Mouse (Mus musculus) embryo, embryonic 11.5 days (tissue): ENCODE measurements at regions not wholly inside any gene's neighbourhood (a gene's known extent, or its start where the extent isn't known, plus 50 kb on each side); places are given as distances from the start of the nearest gene placed in this dataset.

Experiments
- DNase-seq: peaks from one replicate; pipeline ENCODE4 v3.0.0-alpha.2; 2012; ENCODE audit warnings: low read depth, low spot score

DNA sequence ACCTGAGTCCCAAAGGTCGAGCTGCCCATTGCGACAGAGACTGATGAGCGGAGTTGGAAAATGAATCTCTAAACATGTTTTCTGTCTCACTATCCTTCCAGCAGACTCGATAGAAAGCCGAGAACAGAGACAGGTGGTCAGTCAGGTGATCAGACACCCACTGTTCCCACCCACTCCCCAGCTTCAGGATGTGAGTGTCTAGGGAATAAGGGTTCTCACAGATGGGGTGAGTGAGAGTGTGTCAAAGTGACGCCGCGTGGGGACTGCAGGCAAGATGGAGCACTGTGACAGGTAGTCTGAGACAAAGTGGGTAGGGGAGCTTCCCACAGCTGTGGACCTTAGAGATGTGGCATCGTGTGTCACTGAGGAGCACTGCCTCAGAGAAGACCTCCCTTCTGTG lies 264.0 kb downstream of the Matn1 start:
- no peak for DNase-seq

DNA sequence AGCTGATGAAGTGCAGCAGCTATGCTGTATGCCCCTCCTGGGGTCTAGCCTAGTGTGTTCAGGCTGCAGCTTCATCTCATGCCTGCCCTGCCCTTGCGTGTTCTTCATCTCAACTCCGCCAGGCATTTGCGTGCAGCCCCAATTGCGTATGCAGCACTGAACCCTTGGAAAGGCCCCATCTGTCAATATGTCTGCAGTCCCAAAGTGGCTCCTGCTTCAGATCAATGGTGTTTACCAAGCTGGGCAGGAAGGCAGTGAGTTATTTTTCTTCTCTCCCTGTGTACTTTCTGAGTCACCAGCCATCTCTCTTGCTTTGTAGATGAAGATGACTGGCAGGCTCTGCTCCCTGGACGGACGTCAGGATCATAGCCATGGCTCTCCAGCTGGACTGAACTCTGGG lies 264.5 kb downstream of the Matn1 start:
- DNase-seq: no peak

DNA sequence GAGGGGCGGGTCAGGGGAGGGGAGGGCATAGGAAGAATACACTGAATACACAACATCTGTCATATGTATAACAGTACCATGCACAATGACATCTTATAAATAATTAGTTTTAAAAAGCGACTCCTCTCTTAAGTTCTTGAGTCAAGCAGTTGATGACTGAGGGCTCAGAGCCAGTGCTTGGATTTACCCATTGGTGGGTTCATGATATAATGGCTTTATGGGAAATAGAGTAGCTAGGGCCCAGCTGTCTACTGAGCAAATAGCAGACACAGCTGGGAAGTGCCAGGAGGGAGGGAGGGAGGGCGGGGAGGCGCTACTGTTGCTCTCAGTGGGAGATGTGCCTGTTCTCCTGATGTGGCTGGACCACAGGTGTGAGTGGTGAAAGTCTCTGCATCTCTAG lies 268.5 kb downstream of the Matn1 start:
- DNase-seq: no peak

DNA sequence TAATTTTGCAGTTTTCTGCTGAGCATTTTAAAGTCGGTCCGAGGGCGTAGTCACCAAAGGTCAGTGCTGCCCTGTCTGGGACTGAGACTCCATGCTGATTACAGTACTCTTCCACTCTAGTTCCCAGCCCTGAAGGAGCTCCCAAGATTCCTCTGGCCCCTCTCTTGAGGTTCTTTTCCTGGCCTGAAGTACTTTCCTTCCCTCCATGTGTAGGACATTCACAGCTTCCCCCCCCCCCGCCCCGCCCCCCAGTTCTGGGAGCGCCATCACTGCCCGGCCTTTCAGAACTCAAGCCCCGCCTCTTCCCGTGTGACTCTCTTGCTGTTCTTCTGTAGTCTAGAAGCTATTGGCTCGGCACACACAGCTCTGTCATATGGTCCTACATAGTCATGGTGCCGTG lies 271.5 kb downstream of the Matn1 start:
- DNase-seq: no peak

DNA sequence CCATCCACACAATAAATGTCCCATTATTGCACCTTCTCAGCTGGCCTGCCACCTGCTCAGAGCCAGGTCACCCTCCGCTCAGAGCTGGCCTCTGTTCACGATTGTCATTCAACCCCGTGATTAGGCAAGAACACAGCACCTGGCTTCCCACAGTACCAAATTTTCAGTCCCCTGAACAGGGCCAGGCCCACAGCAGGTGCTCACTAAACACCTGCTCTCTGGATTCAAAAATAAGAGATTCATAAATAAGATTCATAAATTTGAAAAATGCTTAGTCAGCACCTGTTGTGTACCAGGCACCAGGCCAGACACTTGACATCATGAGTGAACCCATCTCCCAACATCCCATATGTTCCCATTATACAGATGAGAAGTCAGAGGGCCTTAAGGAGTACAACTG lies 272.2 kb downstream of the Matn1 start:
- no peak for DNase-seq

DNA sequence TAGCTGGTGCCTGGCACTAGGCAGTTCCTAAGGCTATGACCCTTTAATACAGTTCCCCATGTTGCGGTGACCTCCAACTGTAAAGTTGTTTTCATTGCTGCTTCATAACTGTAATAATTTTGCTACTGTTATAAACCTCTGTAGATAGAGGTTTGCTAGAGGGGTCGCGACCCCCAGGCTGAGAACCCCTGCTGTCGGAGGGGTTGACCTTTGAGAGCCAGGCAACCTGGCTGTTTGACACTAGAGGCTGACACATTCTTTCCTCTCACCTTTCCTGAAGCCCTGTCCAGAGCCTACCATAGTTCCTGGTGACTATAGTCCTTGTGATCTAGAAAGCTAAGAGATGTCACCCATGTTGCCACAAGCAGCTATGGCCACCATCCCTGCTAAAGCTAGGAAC lies 272.9 kb downstream of the Matn1 start:
- DNase-seq: no peak

DNA sequence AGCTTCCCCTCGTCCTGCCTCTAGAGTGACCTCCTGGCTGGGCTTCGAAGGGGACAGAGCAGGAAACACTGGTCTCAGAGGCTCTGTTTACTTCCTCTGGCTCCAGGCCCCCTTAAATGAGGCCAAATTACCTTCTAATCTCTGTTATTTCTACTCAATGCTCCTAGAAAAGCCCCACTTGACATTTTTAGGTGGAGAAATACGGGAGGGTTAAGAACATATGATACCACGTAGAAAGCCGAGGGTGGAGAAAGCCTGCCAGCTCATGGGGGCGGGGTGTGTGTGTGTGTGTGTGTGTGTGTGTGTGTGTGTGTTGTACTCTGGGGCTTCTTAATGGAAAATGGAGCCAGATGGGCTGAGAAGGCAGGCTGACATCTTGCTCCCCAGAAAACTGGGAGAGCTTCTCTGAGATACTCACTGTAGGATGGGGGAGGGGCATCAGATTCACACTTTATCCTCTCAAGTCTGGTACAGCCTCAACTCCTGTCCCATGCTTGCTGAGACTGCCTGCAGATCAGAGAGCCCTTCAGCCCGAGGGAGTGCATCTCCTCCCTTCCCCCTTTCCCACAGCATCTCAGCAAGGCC lies 273.5 kb downstream of the Matn1 start:
- no peak for DNase-seq

DNA sequence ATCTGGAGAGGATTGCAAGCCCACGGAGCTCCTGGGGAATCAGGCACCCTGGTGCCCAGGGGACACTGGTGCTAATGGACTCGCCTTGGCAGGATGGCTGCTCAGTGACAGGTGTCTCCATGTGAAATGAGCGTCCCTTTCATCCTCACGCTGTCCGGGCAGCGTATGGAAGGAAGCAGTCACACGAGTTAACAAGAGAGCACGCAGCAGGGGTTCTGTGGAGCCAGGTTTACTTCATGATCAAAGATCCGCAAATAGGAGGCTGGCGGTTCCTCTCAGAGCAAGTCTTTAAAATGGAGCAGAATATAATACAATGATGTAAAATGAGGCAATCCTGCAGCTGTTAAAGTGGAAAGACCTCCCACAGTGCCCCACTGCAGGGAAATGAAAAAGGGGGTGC lies 276.8 kb downstream of the Matn1 start:
- DNase-seq: no peak

DNA sequence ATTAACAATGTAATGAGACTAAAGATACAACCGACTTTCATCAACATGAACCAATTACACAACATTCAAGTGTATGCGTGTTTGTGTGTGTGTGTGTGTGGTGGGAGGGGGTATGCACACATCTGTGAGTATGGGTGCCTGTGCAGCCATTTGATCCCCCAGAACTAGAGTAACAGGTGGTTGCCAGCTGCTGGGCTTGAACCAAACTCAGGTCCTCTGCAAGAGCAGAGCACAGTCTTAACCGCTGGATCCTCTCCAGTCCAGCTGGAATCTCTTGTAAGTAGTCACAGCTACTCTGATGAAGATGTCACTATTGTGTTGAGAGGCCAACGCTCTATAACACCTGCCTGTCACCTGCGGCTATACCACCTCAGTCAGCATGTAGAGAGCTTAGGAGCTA lies 286.2 kb downstream of the Matn1 start:
- DNase-seq: no peak

DNA sequence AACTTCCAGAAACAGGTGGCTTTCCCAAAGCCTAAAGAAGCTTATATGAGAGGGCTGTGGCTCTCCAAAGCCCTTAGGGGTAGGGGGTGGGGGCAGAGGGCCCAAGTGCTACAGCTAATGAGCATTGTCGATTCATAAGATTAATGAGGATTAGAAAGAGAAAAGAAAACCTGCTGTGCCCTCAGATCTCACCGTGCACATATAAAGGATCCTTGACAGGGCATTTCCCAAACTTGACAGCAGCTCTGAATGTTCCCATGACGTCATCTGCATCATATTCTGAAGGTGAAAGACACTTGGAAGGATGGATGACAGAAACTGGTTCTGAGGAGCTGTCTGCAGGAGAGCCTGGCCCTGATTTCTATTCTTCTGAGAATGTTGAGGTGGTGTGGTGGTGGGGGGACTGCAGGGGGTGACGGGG lies 292.4 kb downstream of the Matn1 start:
- DNase-seq: no peak

DNA sequence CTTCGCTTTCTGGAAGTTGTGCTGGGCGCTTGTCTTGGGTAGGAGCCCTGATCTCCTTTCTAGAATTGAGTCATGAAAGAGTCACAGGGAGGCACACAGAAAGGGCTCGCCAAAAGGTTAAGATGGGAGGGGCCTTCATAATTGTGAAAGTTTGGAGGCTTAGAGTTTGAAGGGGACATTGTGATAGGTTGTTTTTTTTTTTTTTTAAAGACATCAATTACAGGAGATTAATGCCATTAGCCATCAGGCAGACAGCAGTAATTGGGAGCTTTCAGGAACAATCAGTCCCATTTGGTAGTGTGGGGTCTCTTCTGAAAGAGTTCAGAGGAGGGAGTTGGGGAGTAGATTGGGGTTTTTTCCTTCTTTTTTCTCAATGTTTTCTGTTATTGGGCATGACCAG lies 294.4 kb downstream of the Matn1 start:
- DNase-seq: no peak

DNA sequence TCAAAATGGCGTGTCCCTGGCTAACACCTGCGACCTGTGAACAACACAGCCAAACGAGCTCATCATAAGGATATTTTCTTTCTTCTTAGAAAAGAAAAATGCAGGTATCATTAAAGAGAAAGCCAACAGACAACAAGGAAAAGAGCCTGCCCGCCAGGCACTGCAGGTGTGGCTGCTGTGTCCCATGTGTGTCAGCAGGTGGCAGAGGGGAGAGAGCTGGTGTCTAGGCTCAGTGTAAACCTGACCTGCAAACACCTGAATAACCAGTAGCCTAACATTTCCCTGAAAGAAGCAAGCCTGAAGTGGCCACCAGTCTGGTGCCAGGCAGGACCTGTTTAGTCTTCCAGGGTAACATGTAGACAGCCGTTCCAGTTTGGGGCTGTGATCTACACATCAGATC lies 294.9 kb downstream of the Matn1 start:
- DNase-seq: no peak

DNA sequence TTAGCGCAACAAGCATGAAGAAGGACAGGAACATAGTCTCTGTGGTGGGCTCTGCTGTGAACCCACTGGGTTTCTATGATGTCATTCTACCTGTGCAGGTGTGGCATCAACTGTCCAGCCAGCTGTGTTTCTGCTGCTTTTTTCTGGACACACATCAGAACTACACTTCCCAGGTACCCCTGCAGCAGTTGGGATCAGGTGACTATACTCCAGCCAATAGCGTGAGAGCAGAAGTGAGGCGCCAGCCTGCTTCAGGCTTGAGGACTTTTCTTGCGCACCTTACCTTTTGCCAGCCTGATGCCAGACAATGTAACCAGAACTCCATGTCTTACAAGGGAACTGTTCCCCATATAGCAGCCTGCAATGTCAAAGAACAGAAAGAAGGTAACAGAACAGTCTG lies 296.3 kb downstream of the Matn1 start:
- no peak for DNase-seq

DNA sequence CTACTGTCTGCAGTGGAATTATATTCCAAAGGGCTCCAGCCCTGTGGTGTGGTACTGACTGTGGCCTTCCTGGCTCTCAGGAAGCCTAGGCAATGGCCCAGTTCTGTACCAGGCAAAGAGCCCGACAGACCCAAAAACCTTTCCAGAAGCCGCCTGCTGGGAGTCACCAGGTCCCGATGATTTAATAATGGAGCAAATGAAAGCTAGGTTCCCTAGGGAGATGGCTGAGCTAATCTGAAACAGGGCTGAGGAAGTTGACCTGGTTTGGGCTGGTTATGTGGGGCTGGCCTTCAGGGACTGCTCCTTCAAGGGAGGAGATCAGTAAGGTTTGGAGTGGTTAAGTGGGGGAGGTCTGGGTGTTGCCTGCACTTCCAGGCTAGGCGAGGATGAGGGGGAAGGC lies 298.1 kb downstream of the Matn1 start:
- no peak for DNase-seq

DNA sequence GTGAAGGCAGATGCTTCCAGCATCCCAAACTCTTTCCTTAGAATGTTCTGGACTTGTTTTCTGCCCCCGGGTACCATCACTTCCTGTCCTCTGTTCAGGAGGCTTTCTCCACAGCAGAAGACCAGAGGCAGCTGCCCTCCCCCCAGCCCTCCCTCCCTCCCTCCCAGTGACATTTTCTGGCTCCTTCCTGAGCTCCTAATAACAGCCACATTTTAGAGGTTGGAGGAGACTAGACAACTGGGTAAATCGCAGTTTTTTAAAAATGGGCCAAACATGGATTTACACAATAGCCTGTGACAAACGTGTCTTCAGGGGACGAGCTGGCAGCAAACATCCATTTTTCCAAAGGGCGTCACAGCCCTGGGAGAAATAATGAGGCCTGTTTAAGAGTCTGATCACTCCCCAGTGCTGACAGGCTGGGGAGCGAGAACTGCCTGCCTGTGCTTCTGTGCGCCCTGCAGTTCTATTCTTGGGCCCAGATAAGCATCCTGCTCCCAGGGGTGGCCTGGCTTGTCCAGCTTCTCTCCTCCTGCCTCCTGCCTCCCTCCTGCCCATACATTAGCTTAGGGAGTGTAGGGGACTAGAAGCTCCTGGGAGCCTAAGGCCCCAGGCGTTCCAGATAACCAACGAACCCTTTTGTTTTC lies 299.7 kb downstream of the Matn1 start:
- DNase-seq: no peak

DNA sequence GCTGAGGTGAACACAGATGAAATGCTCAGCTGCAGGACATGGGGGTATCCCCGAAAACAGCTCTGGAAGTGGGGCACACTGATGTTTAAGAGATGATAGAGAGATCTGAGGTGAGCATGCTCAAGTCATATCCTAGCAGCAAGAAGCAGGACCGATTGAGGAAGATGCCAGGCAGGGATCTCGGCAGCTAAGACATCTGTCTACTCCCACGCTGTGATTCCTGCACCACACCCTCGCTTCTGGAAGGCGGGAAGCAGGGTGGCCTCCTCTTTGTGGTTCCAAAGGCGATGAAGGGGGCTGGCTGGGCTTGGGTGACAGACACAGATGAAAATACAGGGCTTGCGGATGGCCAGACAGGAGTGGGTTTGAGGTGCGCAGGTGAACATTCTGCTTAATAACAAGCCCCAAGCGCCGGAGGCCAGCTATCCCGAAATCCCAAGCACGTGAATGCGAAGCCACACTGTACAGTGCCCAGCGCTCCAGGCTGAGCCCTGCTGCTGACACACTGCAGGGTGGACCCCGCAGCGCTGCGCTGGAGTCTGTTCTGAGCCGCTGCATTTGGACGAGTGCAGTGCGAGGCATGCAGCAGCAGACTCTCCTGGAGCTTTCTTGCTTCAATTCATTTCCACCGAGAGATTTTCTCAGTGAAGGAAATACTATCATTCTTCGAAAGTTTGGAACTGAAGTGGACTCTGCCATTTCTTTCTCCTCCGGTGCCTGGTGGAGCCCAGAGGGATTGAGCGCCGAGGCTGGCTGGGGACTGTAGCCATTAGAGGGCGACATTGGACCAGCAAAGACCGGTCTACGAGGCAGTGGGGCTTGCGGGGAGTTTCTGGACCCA lies 308.6 kb downstream of the Matn1 start:
- peak; percentile 59 for DNase-seq

DNA sequence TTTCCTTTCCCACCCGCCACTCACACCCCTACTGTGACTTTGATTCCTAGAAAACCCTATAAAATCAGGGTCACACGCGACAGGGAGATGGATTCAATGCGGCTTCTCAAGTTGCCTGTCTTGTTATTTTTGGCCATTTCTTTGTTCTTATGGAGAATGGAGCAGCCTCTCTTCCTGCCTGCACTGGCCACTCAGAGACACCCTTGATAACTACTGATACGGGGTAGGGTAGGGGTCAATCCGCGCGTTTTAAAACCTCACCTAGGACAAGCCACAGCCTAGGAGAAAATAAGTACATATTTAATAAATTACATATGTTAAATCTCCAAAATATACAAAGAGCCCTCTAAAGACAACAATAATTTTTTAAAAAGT lies 309.2 kb downstream of the Matn1 start:
- DNase-seq: no peak

DNA sequence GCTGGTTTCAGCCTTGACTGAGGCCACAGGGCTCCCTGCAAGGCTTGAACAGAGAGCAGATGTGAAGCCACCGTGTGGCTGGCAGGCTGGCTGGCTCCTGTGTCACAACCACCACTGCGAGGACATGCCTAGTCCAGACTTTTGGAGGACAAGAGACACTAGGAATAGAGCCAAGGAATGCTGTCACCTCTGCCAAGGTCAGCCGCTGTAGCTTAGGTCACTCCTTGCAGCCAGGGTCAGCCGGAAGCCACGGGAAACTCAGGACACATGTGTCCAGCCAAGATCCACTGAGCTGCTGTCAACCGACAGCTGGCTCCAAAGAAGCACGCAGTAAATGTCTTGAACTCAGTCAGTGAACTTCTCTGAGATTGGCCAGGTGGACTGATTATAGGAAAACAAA lies 310.1 kb downstream of the Matn1 start:
- no peak for DNase-seq

DNA sequence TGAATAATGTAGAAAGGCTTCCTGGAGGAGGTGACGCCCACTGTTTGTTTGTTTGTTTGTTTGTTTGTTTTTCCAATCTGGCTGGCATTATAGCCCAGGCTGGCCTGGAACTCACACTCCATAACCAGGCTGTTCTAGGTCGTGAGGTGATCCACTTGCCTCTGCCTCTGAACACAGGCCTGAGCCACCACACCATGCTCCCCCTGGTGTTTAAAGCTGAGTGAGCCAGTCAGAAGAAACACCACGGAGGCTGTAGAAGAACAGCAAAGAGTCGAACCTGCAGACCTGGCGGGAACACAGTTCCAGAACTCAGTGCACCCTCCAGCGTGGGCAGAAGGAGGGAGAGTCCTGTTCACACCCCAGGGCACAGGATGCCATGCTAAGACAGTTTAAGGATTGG lies 310.5 kb downstream of the Matn1 start:
- no peak for DNase-seq

DNA sequence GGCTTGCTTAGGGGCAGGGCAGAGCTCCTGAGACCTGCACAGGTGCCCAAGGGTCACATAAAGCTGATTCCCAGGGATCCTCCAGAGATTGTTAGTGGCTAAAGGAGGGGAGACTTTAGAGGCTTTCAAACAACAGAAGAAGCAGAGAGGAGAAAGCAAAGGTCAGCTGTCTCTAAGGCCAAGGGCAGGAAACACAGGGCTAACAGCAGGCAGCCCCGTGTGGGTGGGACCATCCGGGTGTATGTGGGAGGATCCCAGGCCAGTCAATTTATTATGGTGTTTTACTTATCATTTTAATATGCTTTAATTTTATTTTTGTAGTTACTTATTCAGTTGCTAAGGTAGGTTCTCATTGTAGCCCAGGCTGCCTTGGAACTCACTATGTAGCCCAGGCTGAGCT lies 317.1 kb downstream of the Matn1 start:
- no peak for DNase-seq

DNA sequence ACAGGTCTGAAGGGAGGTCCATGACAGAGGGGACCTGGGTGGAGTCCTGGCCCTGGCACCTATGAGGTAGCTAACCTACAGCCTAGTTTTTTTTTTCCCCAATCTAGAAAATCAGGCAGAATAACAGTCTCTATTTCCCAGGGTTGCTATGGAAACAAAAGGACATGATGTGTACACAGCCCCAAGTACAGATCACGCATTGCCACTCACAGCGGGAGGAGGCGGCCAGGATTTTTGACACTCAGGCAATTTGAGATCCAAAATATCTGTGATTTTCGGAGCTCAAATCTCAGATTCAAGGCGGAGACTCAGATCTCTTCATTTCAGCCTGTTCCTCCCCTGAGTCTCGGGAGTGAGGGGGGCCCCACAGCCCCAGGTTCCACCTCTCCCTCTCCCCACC lies 318.7 kb downstream of the Matn1 start:
- no peak for DNase-seq

DNA sequence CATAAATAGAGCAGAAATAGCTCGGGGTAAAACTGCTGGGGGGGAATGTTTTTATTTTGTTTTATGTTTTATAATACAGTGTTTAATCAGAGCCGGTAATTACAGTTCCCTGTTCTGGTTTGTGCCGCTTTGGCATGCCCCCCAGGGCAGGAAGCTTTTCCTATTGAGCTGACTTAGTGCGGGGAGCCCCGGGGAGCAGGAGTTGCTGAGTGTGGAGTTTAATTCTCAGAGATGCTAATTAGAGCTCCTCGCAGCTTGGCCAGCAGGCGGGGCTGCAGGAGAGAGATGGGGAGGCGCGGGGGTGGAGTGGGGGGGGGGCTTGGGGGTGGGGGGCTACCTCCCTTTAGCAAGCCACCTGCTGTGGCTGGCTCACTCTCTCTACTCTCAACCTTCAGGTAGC lies 322.6 kb downstream of the Matn1 start:
- no peak for DNase-seq

DNA sequence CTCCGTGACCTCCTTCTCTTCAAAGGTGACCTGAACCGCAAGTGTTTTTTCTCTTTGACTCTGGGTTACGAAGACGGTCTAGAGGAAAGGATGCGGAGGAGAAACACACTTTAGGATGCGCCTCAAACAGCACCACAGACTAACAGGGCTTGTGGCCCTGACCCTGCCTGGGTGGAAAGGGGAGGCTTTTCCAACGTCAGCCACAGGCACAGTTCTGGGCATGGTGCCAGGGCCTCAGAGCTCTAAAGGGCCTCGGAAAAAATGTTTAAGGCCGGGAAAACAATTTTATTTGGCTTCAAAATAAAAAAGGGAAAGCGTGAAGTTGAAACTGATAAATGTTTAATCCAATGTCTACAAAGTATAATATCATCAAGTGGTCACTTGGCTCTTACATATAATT lies 323.6 kb downstream of the Matn1 start:
- DNase-seq: no peak
